Mouse (Mus musculus): Measurements from ENCODE around the gene Cacnb3. TPM values are rescaled to one million over a fixed set of nuclear protein-coding genes. Genes with fewer than 3 reads are reported as not detected.
"Not testable (repeated sequence)": the region's sequence is repeated elsewhere in the genome, so short reads cannot be mapped to it uniquely, and the experiment has no call there.

Gene Cacnb3
- 130 and 136 TPM in 2 replicates for polyA plus RNA-seq (2014; fragmentation: Nextera tagmentation; extraction: Ambion mirVana)

GRCm38 (mm10) chr15:98630540-98630939, at the start of gene Cacnb3:
TSS of gene Cacnb3 (plus strand) at chr15:98630840.
- Histone ChIP-seq H3K4me2 (ENCODE audit: low read length) (peak within 1 kb of the TSS; percentile 87), H3K36me3 (ENCODE audit: control insufficient read depth, insufficient read depth, low read length) (no peaks in the 10 kb centered on the region), H3K9me3 (ENCODE audit: control insufficient read depth, low read length) (no peaks in the 10 kb centered on the region), H3K4me1 (ENCODE audit: control insufficient read depth, insufficient read depth, low read length) (peaks cover 36% of the 10 kb centered on the region), H3K27ac (replicated peaks; ENCODE audit: low read depth, low read length) (peak within 1 kb of the TSS; percentile 99), H3K27me3 (ENCODE audit: control insufficient read depth, insufficient read depth, low read length) (peaks cover 12% of the 10 kb centered on the region; the same call in 1 of the 2 replicates), H3K9ac (replicated peaks; ENCODE audit: low read length) (no peak within 1 kb of the TSS), H3K4me3 (replicated peaks; ENCODE audit: low read depth, low read length) (peak within 1 kb of the TSS; percentile 81)
- DNase-seq, result no peak
- ATAC-seq (ENCODE audit: low FRiP score, low TSS enrichment), result no peak
- 42% methylated on average over 4 of the region's 4 CpGs for WGBS

GRCm38 (mm10) chr15:98582410-98582809, 48.2 kb upstream of the Cacnb3 start:
- Histone ChIP-seq H3K9me3 (ENCODE audit: control insufficient read depth, low read length) (no peaks in the 10 kb centered on the region), H3K4me3 (replicated peaks; ENCODE audit: low read depth, low read length) (no peak overlapping the region), H3K36me3 (ENCODE audit: control insufficient read depth, insufficient read depth, low read length) (no peaks in the 10 kb centered on the region), H3K4me1 (ENCODE audit: control insufficient read depth, insufficient read depth, low read length) (no peaks in the 10 kb centered on the region), H3K4me2 (ENCODE audit: low read length) (no peak overlapping the region), H3K27me3 (ENCODE audit: control insufficient read depth, insufficient read depth, low read length) (no peaks in the 10 kb centered on the region), H3K9ac (replicated peaks; ENCODE audit: low read length) (no peak overlapping the region), H3K27ac (replicated peaks; ENCODE audit: low read depth, low read length) (no peak overlapping the region)
- DNase-seq (no peak), ATAC-seq (ENCODE audit: low FRiP score, low TSS enrichment) (no peak)
- WGBS, result 85% methylated on average over 8 of the region's 8 CpGs

GRCm38 (mm10) chr15:98582996-98583395, 47.6 kb upstream of the Cacnb3 start:
- Histone ChIP-seq H3K9me3 (ENCODE audit: control insufficient read depth, low read length) (no peaks in the 10 kb centered on the region), H3K9ac (replicated peaks; ENCODE audit: low read length) (no peak overlapping the region), H3K27ac (replicated peaks; ENCODE audit: low read depth, low read length) (no peak overlapping the region), H3K27me3 (ENCODE audit: control insufficient read depth, insufficient read depth, low read length) (no peaks in the 10 kb centered on the region), H3K4me1 (ENCODE audit: control insufficient read depth, insufficient read depth, low read length) (no peaks in the 10 kb centered on the region), H3K4me2 (ENCODE audit: low read length) (no peak overlapping the region), H3K4me3 (replicated peaks; ENCODE audit: low read depth, low read length) (no peak overlapping the region), H3K36me3 (ENCODE audit: control insufficient read depth, insufficient read depth, low read length) (no peaks in the 10 kb centered on the region)
- DNase-seq (no peak), ATAC-seq (ENCODE audit: low FRiP score, low TSS enrichment) (no peak)
- WGBS, result 85% methylated on average over 8 of the region's 8 CpGs

GRCm38 (mm10) chr15:98585421-98585820, 45.2 kb upstream of the Cacnb3 start:
- H3K9me3 ChIP-seq (ENCODE audit: control insufficient read depth, low read length), result no peaks in the 10 kb centered on the region
- ATAC-seq (ENCODE audit: low FRiP score, low TSS enrichment) (no peak), DNase-seq (no peak)
- peaks cover 10% of the 10 kb centered on the region; the same call in 1 of the 2 replicates for H3K36me3 ChIP-seq (ENCODE audit: control insufficient read depth, insufficient read depth, low read length)
- H3K27me3 ChIP-seq (ENCODE audit: control insufficient read depth, insufficient read depth, low read length), result no peaks in the 10 kb centered on the region
- H3K9ac ChIP-seq (replicated peaks; ENCODE audit: low read length), result no peak overlapping the region
- no peak overlapping the region for H3K4me3 ChIP-seq (replicated peaks; ENCODE audit: low read depth, low read length)
- H3K4me1 ChIP-seq (ENCODE audit: control insufficient read depth, insufficient read depth, low read length), result no peaks in the 10 kb centered on the region
- H3K27ac ChIP-seq (replicated peaks; ENCODE audit: low read depth, low read length), result no peak overlapping the region
- no peak overlapping the region for H3K4me2 ChIP-seq (ENCODE audit: low read length)
- 43% methylated on average over 7 of the region's 7 CpGs for WGBS

DNA sequence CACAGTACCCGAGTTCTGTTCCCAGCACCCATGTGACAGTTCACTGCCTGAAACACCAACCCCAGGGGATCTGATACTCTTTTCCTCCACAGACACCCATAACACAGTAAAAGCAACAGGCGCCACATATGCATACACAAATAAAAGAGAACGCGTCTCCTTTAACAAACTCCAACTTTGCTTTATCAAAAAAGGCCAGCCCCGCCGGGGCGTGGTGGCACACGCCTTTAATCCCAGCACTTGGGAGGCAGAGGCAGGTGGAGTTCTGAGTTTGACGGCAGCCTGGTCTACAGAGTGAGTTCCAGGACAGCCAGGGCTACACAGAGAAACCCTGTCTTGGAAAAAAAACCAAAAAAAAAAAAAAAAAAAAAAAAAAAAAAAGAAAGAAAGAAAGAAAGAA, 44.5 kb upstream of the Cacnb3 start:
- H3K27me3 ChIP-seq (ENCODE audit: control insufficient read depth, insufficient read depth, low read length); H3K4me2 ChIP-seq (ENCODE audit: low read length); H3K9ac ChIP-seq (replicated peaks; ENCODE audit: low read length); DNase-seq; ATAC-seq (ENCODE audit: low FRiP score, low TSS enrichment); H3K4me3 ChIP-seq (replicated peaks; ENCODE audit: low read depth, low read length); H3K9me3 ChIP-seq (ENCODE audit: control insufficient read depth, low read length); H3K4me1 ChIP-seq (ENCODE audit: control insufficient read depth, insufficient read depth, low read length); H3K27ac ChIP-seq (replicated peaks; ENCODE audit: low read depth, low read length): not testable (repeated sequence)
- H3K36me3 ChIP-seq (ENCODE audit: control insufficient read depth, insufficient read depth, low read length), result peaks cover 17% of the 10 kb centered on the region
- 86% methylated on average over 9 of the region's 9 CpGs for WGBS

- Histone ChIP-seq H3K4me3 (replicated peaks; ENCODE audit: low read depth, low read length) (no peak overlapping the region), H3K4me2 (ENCODE audit: low read length) (no peak overlapping the region), H3K9me3 (ENCODE audit: control insufficient read depth, low read length) (no peaks in the 10 kb centered on the region), H3K27me3 (ENCODE audit: control insufficient read depth, insufficient read depth, low read length) (no peaks in the 10 kb centered on the region), H3K36me3 (ENCODE audit: control insufficient read depth, insufficient read depth, low read length) (peaks cover 33% of the 10 kb centered on the region), H3K4me1 (ENCODE audit: control insufficient read depth, insufficient read depth, low read length) (no peaks in the 10 kb centered on the region), H3K9ac (replicated peaks; ENCODE audit: low read length) (no peak overlapping the region), H3K27ac (replicated peaks; ENCODE audit: low read depth, low read length) (no peak overlapping the region)
- ATAC-seq (ENCODE audit: low FRiP score, low TSS enrichment) (no peak), DNase-seq (no peak)
- 91% methylated on average over 11 of the region's 11 CpGs for WGBS
These were observed 42.9 kb upstream of the Cacnb3 start for GRCm38 (mm10) chr15:98587751-98588150.

DNA sequence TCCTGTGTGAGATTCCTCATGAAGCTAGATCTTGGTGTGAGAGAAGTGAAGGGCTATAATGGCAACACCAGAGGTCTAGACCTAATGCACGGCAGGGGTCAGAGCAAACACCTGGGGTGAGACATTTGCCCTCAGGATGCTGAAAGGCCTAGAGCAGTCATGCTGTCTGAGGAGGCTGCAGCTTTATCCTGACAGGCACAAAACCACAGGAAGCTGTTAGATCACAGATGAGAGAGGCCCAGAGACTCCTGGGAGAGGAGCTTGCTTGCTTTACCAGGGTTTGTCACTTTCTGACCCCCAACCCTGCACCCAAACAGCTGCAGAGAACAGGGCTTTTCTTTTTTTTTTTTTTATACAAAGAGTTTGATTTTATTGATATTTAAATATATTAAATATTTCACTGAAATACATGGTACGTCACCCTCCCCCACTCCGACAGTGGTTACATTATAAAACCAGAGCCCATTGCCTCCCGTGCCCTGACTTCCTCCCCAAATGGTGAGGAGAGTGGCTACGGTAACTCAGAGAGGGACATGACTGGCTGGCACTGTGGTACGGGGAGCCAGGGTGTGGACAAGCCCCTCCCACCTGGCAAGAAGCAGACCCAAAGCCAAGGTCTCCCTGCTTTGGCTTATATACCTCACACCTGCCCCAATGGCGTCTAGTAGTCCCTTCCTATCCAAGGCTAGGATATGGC, 40.9 kb upstream of the Cacnb3 start:
- H3K27ac ChIP-seq (replicated peaks; ENCODE audit: low read depth, low read length), result no peak overlapping the region

DNA sequence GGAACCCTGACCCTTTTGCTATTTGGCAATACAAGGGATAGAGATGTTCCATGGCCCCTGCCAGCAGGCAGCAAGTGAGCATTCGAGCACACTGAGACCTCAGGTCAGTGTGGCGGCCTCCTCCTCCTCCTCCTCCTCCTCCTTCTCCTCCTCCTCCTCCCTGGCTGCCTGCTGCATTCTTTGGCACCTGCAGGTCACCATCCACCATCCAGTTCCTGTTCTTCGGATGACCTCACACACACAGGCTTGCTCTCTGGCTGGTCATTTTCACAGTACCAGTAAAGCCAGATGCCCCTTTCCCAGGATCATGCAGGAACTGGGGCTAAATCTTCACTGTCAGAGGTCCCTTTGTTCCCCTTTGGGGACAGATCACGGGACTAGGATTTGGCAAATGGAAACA, 39.2 kb upstream of the Cacnb3 start:
- no peak overlapping the region for H3K9ac ChIP-seq (replicated peaks; ENCODE audit: low read length)
- peaks cover 69% of the 10 kb centered on the region for H3K36me3 ChIP-seq (ENCODE audit: control insufficient read depth, insufficient read depth, low read length)
- DNase-seq (no peak), ATAC-seq (ENCODE audit: low FRiP score, low TSS enrichment) (no peak)
- no peak overlapping the region for H3K27ac ChIP-seq (replicated peaks; ENCODE audit: low read depth, low read length)
- H3K4me1 ChIP-seq (ENCODE audit: control insufficient read depth, insufficient read depth, low read length), result no peaks in the 10 kb centered on the region
- H3K27me3 ChIP-seq (ENCODE audit: control insufficient read depth, insufficient read depth, low read length), result no peaks in the 10 kb centered on the region
- H3K4me3 ChIP-seq (replicated peaks; ENCODE audit: low read depth, low read length), result no peak overlapping the region
- WGBS, result 70% methylated on average over 4 of the region's 4 CpGs
- no peak overlapping the region for H3K4me2 ChIP-seq (ENCODE audit: low read length)
- no peaks in the 10 kb centered on the region for H3K9me3 ChIP-seq (ENCODE audit: control insufficient read depth, low read length)

More for the DNA sequence above, 40.9 kb upstream of the Cacnb3 start:
- no peaks in the 10 kb centered on the region for H3K9me3 ChIP-seq (ENCODE audit: control insufficient read depth, low read length)
- H3K9ac ChIP-seq (replicated peaks; ENCODE audit: low read length), result no peak overlapping the region
- no peaks in the 10 kb centered on the region for H3K4me1 ChIP-seq (ENCODE audit: control insufficient read depth, insufficient read depth, low read length)
- H3K36me3 ChIP-seq (ENCODE audit: control insufficient read depth, insufficient read depth, low read length), result peaks cover 53% of the 10 kb centered on the region
- DNase-seq (no peak), ATAC-seq (ENCODE audit: low FRiP score, low TSS enrichment) (no peak)
- H3K4me3 ChIP-seq (replicated peaks; ENCODE audit: low read depth, low read length), result no peak overlapping the region
- H3K27me3 ChIP-seq (ENCODE audit: control insufficient read depth, insufficient read depth, low read length), result no peaks in the 10 kb centered on the region
- no peak overlapping the region for H3K4me2 ChIP-seq (ENCODE audit: low read length)
- WGBS, result 81% methylated on average over 7 of the region's 7 CpGs

- H3K36me3 ChIP-seq (ENCODE audit: control insufficient read depth, insufficient read depth, low read length), result peaks cover 92% of the 10 kb centered on the region
- WGBS, result 86% methylated on average over 19 of the region's 19 CpGs
- H3K4me1 ChIP-seq (ENCODE audit: control insufficient read depth, insufficient read depth, low read length), result no peaks in the 10 kb centered on the region
- DNase-seq (no peak), ATAC-seq (ENCODE audit: low FRiP score, low TSS enrichment) (no peak)
- no peak overlapping the region for H3K9ac ChIP-seq (replicated peaks; ENCODE audit: low read length)
- no peak overlapping the region for H3K27ac ChIP-seq (replicated peaks; ENCODE audit: low read depth, low read length)
- no peak overlapping the region for H3K4me3 ChIP-seq (replicated peaks; ENCODE audit: low read depth, low read length)
- no peaks in the 10 kb centered on the region for H3K9me3 ChIP-seq (ENCODE audit: control insufficient read depth, low read length)
- no peaks in the 10 kb centered on the region for H3K27me3 ChIP-seq (ENCODE audit: control insufficient read depth, insufficient read depth, low read length)
- no peak overlapping the region for H3K4me2 ChIP-seq (ENCODE audit: low read length)
These were observed 36.4 kb upstream of the Cacnb3 start for GRCm38 (mm10) chr15:98594193-98594592.

Data from midbrain, embryonic 14.5 days (tissue).